Mouse (Mus musculus) heart, adult 2 months (tissue): Measurements from ENCODE around the gene Snapin.

Experiments
- CTCF ChIP-seq: fragments of 200-600 bp; IDR thresholded peaks from 2 replicates; pipeline ENCODE4 v1.8.1; 2022; ENCODE audit warnings: antibody characterized with exemption, mild to moderate bottlenecking, moderate library complexity
- EP300 ChIP-seq: fragments of 200-500 bp; IDR thresholded peaks from 2 replicates; pipeline ENCODE4 v1.6.1; 2011; ENCODE audit warnings: low read depth, low read length, control low read depth; ENCODE audit not compliant: insufficient read depth

DNA sequence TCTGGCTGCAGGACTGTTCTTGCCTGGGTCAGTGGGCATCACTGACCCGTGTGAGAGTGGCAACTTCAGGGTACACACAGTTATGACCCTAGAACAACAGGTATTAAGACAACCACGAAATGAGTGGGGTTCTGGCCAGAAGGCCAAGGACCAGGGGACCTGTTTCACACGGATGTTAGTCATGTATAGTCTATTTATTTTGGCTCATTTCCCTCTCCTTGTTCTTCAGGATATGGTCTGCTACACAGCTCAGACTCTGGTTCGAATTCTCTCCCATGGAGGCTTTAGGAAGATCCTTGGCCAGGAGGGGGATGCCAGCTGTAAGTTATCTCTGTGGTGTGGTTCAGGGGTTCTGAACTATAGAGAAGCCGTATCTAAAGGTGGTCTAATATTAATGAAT lies 3.8 kb downstream of the Snapin start:
- TF ChIP-seq EP300 (no peak), CTCF (no peak)
